Mouse (Mus musculus) cerebellum, adult 2 months (tissue): ENCODE measurements around the gene Pla2r1.

Source experiments
- CTCF ChIP-seq: fragments of 200-500 bp; IDR thresholded peaks from 2 replicates; pipeline ENCODE4 v1.5.1; 2011; ENCODE audit warnings: low read depth, mild to moderate bottlenecking, control low read depth, low read length, moderate library complexity, borderline replicate concordance; ENCODE audit not compliant: insufficient read depth
- POLR2A ChIP-seq: fragments of 200-500 bp; IDR thresholded peaks from 2 replicates; pipeline ENCODE4 v1.6.1; 2011; ENCODE audit warnings: low read length, control low read depth, borderline replicate concordance; ENCODE audit not compliant: insufficient read depth

DNA sequence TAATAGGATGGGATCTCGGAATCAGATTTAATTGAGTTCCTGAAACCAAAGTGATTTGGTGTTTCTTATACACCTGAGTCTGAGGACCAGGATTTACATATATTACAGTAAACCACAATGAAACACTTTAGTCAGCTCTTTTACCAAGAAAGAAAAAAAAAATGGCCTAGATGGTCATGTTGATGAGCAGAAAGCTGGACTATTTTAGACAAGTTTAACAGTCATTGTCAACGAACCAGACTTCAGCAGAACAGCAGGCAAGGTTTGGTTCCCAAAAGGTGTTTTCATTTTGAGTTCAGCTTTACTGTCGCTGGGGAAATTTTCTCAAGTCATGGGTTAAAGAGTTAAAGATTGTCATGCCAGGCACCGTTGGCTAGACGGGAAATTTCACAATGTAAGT is 175.8 kb downstream of the Pla2r1 start:
- no peak for TF ChIP-seq CTCF
- TF ChIP-seq POLR2A = no peak
